Mouse (Mus musculus) heart, adult 2 months (tissue): ENCODE measurements around the gene Galm.

Source experiments
- CTCF ChIP-seq: fragments of 200-600 bp; IDR thresholded peaks from 2 replicates; pipeline ENCODE4 v1.8.1; 2022; ENCODE audit warnings: antibody characterized with exemption, mild to moderate bottlenecking, moderate library complexity
- EP300 ChIP-seq: fragments of 200-500 bp; IDR thresholded peaks from 2 replicates; pipeline ENCODE4 v1.6.1; 2011; ENCODE audit warnings: low read depth, low read length, control low read depth; ENCODE audit not compliant: insufficient read depth
- POLR2A ChIP-seq: fragments of 200-500 bp; IDR thresholded peaks from 2 replicates; pipeline ENCODE4 v1.6.1; 2011; ENCODE audit warnings: mild to moderate bottlenecking, low read depth, low read length, control low read depth; ENCODE audit not compliant: insufficient read depth

DNA sequence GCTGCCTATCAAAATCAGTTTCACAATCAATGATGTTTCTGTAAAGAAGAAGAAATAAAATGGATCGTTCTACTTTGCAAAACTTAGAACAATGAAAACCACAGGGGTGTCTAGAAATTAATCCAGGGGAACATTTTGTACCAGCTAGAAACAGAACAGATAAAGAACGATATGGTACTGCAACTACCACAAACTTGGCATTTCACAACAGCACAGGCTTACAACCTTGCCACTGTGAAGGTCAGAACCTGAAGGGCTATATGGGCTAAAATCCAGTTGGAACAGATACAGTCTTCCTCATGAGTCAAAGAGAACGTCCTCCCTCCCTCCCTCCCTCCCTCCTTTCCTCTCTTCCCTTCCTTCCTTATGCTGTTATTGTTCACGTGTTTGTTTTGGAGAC, 36.7 kb upstream of the Galm start:
- no peak for TF ChIP-seq CTCF
- TF ChIP-seq EP300, result no peak
- no peak for TF ChIP-seq POLR2A
